Mouse (Mus musculus) heart, adult 2 months (tissue): Measurements from ENCODE around the gene Yipf2.

Experiments
- CTCF ChIP-seq: fragments of 200-600 bp; IDR thresholded peaks from 2 replicates; pipeline ENCODE4 v1.8.1; 2022; ENCODE audit warnings: antibody characterized with exemption, mild to moderate bottlenecking, moderate library complexity
- EP300 ChIP-seq: fragments of 200-500 bp; IDR thresholded peaks from 2 replicates; pipeline ENCODE4 v1.6.1; 2011; ENCODE audit warnings: low read depth, low read length, control low read depth; ENCODE audit not compliant: insufficient read depth
- POLR2A ChIP-seq: fragments of 200-500 bp; IDR thresholded peaks from 2 replicates; pipeline ENCODE4 v1.6.1; 2011; ENCODE audit warnings: mild to moderate bottlenecking, low read depth, low read length, control low read depth; ENCODE audit not compliant: insufficient read depth

- TF ChIP-seq CTCF = no peak
- no peak for TF ChIP-seq POLR2A
- no peak for TF ChIP-seq EP300
Observed at GRCm38 (mm10) chr9:21575253-21575652, 17.4 kb downstream of the Yipf2 start.
